Mouse (Mus musculus) G1E (cell line): ENCODE data around the gene Rftn1.

Source experiments
- CTCF ChIP-seq: IDR thresholded peaks from 2 replicates; pipeline ENCODE4 v1.5.1; 2012; ENCODE audit warnings: low read depth, low read length, inconsistent platforms, mixed read lengths
- GATA1 ChIP-seq: IDR thresholded peaks from 2 replicates; pipeline ENCODE4 v1.6.1; 2012; ENCODE audit warnings: borderline replicate concordance, low read length, inconsistent platforms, mixed read lengths
- GATA2 ChIP-seq: IDR thresholded peaks from 2 replicates; pipeline ENCODE4 v1.6.1; 2012; ENCODE audit warnings: low read depth, low read length, inconsistent platforms, borderline replicate concordance
- POLR2AphosphoS5 ChIP-seq: IDR thresholded peaks from 2 replicates; pipeline ENCODE4 v1.6.1; 2012; ENCODE audit warnings: low read depth, low read length, inconsistent platforms; ENCODE audit not compliant: insufficient replicate concordance
- TAL1 ChIP-seq: conservative IDR thresholded peaks from 2 replicates; pipeline ENCODE4 v1.6.1; 2012; ENCODE audit warnings: low read depth, low read length, inconsistent platforms, mixed read lengths

GRCm38 (mm10) chr17:50169946-50170427 lies 20.5 kb downstream of the Rftn1 start:
- TF ChIP-seq CTCF (no peak), GATA1 (no peak), TAL1 (no peak), POLR2AphosphoS5 (no peak), GATA2 (no peak)
